Mouse (Mus musculus) left cerebral cortex, adult 2 months (tissue): ENCODE data around the gene Lta. TPM values are rescaled to one million over a fixed set of nuclear protein-coding genes. Genes with fewer than 3 reads are reported as not detected.

ENCODE experiments used
- DNase-seq, 2 experiments: peaks; one replicate each; pipeline ENCODE4 v3.0.0; 2021 to 2022; ENCODE audit warnings: low spot score in 2 of 2, mixed read lengths in 1 of 2; ENCODE audit errors: extremely low spot score in 1 of 2
- H3K27ac ChIP-seq: fragments of 200-600 bp; 2 replicates; pipeline ENCODE4 v1.8.1; 2022
- H3K4me3 ChIP-seq: fragments of 200-600 bp; 2 replicates; pipeline ENCODE4 v1.8.1; 2022
- CTCF ChIP-seq: fragments of 200-600 bp; IDR thresholded peaks from 2 replicates; pipeline ENCODE4 v1.8.1; 2022; ENCODE audit warnings: antibody characterized with exemption, mild to moderate bottlenecking, moderate library complexity
- intact Hi-C: fragments of 180-260 bp; cut with DNase I; formaldehyde crosslinking; loops from one replicate; pipeline ENCODE4 v1.15.1; 2025
- total RNA-seq, 2 experiments: library from RNA; stranded (reverse); gene quantifications; 2 replicates each; pipeline ENCODE4 v1.2.3; 2021

Lta gene
- total RNA-seq, 2 experiments from 2014 or later, result 0.41 to 0.65 TPM

DNA sequence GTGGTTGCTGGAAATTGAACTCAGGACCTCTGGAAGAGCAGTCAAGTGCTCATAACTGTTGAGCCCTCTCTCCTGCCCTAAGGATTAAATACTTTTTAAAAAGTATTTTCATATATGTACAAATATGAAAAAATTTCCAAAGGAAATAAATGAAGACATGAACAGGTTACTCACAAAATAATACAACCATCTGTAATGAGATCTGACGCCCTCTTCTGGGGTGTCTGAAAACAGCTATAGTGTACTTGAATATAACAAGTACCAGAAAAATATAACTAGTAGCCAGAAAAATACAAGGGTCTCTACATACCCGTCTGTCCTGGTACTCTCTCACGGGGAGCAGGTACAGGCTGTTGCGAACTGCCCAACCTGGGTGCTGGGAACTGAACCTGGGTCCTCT is 19.5 kb upstream of the Lta start:
- no peak overlapping the region for H3K4me3 ChIP-seq
- no peak for DNase-seq
- no peak; the same call in 1 of the 2 replicates for TF ChIP-seq CTCF
- intact Hi-C loops, result no loop called here
- H3K27ac ChIP-seq, result no peak overlapping the region

DNA sequence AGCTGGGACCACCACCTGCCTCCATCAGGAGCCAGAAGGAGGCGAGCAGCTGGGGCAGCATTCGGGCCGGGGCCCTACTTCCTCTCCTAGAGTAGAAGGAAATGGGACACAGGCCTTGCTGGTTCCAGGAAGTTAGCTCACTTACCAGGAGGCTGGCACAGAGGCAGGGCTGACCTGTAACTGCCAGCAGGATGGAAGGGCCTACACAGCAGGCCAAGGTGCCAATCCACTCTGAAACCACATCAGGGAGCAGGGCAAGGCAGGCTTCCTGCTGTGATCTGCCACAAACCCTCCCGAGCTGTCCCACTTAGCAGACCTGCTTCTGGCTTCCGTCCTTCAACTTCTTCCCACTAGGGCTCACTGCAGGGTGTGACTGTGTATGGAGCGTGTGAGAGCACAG is 17.1 kb upstream of the Lta start:
- TF ChIP-seq CTCF, result no peak
- H3K27ac ChIP-seq, result no peak overlapping the region
- H3K4me3 ChIP-seq, result no peak overlapping the region
- DNase-seq, result no peak
- intact Hi-C loops, result no loop called here

DNA sequence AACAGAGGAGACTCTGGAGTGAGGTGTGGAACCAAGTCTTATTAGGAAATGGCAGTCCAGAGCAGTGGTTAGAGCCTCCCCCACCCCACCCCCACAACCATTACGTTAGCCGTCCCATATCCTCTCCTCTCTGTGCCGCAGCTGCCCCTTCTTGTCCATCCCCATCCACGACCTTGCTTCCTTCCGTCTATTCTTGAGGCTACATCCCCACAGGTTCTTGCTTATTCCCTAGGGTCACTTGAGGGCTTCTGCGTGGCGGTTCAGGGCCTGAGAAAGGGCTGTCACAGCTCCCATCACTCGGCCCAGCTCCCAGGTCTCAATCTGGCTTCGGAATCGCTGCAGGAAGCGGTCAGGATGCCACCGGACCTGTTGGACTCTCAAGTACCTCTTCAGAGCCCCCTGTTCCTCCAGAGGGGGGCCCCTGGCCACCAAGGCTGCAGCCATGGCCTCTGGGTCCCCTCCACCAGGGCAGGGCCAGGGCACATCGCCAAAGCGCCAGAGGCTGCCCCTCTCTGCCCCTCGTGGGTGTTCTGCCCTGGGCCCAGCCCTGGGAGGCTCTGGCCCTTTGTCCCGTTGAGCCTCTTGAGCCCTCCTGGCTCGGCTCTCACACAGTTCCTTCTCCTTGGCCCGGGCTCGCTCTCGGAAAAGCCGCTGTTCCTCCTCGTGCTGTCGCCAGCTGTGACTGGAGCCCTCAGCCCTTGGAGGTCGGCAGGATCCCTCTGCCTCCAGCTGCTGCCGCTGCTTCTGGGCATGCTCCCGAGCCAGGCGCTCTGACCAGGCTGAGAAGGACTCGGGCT is 15.2 kb upstream of the Lta start, which contains the start of gene Gm16181:
Gm16181 (plus strand) TSS at position 679 of the 797 bp plus-strand sequence.
- no peak for DNase-seq
- TF ChIP-seq CTCF, result no peak
- Histone ChIP-seq H3K27ac (0 out of 2 replicates have a peak within 1 kb of the TSS, but pooled peaks have one; percentile 4), H3K4me3 (no peak within 1 kb of the TSS)
- intact Hi-C loops, result no loop called here

DNA sequence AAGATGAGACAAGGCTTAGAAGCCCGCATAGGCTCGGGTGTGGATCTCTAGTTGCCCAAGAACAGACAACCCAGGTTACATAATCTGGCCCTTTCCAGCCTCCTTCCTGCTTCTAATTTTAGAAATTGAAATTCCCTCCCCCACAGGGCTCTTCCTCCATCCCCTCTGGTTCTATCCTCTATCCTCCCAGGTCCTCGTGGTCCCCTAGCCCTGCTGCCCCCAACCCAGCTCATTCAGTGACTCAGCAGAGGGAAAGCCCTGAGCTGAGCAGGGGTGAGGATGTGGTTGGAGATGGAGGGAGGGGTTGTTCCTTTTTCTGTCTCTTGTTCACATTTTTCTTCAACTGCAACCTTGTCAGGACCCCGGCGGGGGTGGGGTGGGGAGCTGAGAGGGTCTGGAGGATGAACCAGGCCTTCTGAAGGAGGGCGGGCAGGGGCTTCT is 14.5 kb upstream of the Lta start:
- Histone ChIP-seq H3K4me3 (no peak overlapping the region), H3K27ac (0 out of 2 replicates have a peak overlapping the region, but pooled peaks have one; percentile 4)
- TF ChIP-seq CTCF, result no peak
- intact Hi-C loops, result no loop called here
- DNase-seq, result no peak

DNA sequence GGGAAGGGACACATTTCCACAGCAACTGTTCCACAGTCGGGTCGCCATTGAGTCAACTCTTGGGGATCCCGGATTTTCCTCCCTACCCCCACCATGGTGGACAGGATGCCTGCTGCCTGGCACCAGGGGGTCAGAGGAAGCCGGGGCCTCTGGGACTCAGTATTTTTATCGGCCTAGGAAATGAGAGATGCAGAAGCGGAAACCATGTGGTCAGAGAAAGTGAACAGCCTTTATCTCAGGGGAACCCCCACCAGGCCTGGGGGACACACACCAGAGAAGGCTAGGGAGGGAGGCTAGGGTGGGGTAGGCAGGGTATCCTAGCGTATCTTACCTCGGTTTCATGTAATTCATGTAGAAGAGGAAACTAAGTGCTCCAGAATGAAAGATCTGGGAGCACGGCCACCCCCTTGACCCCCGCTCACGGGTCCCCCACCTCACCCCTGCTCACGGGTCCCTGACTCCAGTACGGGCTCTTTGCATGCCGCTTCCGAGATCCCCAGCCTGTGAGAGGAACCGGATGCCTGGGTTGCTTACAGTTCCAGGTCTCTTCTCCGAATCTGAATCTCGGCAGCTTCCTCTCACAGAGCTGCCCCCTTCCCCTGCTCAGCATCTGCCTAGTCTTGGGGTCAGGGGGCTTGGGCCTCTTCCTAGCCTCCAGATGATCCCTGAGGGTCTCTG is 13.5 kb upstream of the Lta start:
- Histone ChIP-seq H3K27ac (peak overlapping the region; percentile 7; the same call in 1 of the 2 replicates), H3K4me3 (no peak overlapping the region)
- DNase-seq, result no peak
- TF ChIP-seq CTCF, result no peak
- intact Hi-C loops, result no loop called here

DNA sequence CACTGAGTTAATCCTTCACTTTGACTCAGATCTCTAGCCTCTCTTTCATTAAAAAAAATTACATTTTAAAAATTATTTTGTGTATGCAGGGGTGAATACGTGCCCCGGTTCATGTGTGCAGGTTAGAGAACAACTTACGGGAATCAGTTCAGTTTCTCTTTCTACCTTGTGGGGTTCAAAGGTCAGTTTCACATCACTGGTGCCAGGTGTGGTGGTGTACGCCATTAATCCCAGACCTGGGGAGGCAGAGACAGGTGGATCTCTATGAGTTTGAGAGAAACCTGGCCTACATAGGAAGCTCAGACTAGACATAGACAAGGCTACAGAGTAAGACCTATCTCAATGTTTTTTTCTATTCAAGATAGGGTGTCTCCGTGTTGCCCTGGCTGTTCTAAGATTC is 7.9 kb upstream of the Lta start:
- no peak overlapping the region for H3K4me3 ChIP-seq
- no peak for TF ChIP-seq CTCF
- no peak for DNase-seq
- no peak overlapping the region for H3K27ac ChIP-seq
- intact Hi-C loops, result no loop called here

DNA sequence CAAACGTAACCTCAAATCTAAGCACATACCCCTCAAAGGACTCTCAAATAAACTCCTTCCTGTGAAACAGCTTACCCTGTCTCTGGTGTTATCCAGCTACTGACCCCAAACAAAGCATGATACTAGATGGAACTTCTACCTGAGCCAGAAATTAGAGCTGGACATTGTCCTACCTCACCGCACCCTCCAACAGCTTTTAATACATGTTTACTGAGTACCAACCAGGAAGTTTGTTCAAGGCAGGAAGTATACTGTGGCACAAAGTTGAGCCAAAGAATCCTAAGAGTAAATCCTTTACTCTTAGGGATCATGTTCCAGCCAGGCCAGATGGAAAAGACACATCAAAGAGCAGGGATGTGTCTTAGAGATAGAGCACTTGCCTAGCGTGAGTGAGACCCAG is 5.4 kb upstream of the Lta start:
- no peak overlapping the region for H3K4me3 ChIP-seq
- no peak for DNase-seq
- no peak overlapping the region for H3K27ac ChIP-seq
- TF ChIP-seq CTCF, result no peak
- intact Hi-C loops, result no loop called here

DNA sequence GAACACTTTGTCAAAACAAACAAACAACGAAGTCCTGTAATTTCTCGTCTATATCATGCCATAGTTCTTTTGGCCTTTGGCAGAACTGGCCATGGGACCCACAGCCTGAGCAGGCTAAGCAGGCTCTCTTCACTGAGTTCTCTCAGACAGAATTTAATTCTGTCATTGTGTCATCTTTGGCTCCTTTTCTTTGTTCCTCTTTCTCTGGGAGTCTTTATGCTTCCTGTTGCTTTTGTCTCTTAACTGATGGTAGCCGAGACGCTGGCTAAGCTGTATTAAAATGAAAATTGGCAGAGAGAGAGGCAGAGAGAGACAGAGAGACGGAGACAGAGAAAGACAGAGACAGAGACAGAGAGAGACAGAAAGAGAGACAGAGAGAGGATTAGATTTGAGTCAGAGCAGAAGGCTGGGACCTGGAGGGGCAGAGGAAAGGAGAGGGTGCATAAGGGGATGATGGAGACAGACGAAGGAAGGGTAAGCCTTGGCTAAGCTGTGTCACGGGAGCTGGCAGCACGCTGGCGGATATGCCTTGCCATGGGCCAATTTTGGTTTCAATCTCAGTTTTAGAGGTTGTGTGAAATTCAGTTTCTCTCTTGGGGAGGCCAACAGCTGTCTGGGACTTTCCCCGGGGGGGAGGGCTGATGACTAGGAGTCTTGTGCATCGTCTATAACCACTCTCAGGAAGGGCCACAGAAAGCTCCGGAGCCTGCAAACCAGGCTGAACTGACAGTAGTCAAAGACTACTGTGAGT is 4.8 kb upstream of the Lta start:
- no peak for TF ChIP-seq CTCF
- intact Hi-C loops, result no loop called here
- no peak overlapping the region for H3K4me3 ChIP-seq
- H3K27ac ChIP-seq, result no peak overlapping the region
- DNase-seq, result no peak

DNA sequence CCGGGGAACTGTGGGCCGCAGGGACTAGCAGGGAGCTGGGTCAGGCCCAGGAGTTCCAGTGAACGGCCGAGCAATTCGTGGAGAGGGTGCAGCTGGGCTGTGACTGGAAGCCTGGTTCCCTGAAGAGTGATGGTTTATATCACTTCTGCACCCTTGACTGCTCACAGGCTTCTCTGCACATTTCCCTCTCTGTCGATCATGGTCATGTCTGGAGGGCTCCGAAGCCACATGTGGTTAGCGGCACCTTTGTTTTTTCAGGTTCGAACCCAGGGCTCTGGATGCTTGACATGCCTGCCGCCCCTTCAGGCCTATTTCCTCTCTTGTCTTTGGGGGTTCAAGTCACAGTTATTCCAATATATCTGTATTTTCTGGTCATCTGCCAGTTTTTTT is 224 bp upstream of the Lta start:
- no peak for DNase-seq
- H3K4me3 ChIP-seq, result no peak overlapping the region
- no peak for TF ChIP-seq CTCF
- intact Hi-C loops, result no loop called here
- no peak overlapping the region for H3K27ac ChIP-seq

DNA sequence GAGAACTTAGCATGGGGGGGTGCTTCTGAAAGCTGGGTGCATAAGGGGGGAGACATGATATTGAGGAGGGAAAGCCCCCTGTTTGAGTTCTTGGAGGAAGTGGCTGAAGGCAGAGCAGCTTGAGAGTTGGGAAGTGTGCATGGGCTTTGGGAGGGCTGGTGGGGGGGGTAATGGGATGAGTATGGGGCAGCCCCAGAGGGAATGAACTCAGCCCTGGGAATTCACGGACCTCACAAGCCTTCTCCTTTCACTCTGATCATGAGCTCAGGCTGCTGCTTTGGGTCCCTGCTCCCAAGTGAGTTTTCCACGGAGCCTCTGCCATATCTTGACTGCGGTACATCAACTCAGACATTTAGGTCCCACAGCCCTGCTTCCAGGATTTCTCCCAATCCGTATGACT is 2.7 kb downstream of the Lta start:
- no peak overlapping the region for H3K4me3 ChIP-seq
- no peak overlapping the region for H3K27ac ChIP-seq
- intact Hi-C loops, result no loop called here
- DNase-seq, result no peak
- no peak for TF ChIP-seq CTCF

DNA sequence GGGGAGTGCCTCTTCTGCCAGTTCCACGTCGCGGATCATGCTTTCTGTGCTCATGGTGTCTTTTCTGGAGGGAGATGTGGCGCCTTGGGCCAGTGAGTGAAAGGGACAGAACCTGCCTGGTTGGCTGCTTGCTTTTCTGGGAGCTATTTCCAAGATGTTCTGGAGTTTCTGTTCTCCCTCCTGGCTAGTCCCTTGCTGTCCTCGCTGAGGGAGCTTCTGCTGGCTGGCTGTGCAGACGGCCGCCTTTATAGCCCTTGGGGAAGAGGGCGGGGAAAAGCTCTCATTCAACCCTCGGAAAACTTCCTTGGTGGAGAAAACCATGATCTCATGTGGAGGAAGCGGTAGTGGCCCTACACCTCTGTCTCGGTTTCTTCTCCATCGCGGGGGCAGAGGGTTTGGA is 3.4 kb downstream of the Lta start, which contains the start of gene Tnf:
Tnf (minus strand) TSS at position 221 of the 400 bp plus-strand sequence.
- intact Hi-C loops, result no loop called here
- Histone ChIP-seq H3K27ac (no peak within 1 kb of the TSS), H3K4me3 (no peak within 1 kb of the TSS)
- no peak for DNase-seq
- no peak for TF ChIP-seq CTCF

DNA sequence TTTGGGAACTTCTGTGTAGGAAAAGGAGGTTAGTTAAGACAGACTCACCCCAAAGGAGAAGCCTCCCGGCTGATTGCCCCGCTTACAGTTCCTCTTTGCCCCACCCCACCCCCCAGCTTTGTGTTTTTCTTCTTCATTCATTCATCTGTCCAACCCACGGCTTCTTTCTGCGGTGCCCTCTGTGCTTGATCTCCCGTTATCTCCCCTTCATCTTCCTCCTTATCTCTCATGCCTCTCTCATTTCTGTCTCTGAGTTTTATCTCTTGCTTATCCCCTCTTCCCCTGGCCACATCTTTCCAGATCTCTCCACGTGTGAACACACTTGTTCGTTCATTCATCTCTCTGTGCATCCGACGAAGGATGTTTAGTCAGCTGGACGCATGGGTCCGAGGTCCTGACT is 4.0 kb downstream of the Lta start:
- no peak overlapping the region for H3K4me3 ChIP-seq
- no peak for TF ChIP-seq CTCF
- H3K27ac ChIP-seq, result no peak overlapping the region
- no peak for DNase-seq
- intact Hi-C loops, result no loop called here
